Mouse (Mus musculus): ENCODE measurements around the gene Crtc3.

Crtc3 gene

DNA sequence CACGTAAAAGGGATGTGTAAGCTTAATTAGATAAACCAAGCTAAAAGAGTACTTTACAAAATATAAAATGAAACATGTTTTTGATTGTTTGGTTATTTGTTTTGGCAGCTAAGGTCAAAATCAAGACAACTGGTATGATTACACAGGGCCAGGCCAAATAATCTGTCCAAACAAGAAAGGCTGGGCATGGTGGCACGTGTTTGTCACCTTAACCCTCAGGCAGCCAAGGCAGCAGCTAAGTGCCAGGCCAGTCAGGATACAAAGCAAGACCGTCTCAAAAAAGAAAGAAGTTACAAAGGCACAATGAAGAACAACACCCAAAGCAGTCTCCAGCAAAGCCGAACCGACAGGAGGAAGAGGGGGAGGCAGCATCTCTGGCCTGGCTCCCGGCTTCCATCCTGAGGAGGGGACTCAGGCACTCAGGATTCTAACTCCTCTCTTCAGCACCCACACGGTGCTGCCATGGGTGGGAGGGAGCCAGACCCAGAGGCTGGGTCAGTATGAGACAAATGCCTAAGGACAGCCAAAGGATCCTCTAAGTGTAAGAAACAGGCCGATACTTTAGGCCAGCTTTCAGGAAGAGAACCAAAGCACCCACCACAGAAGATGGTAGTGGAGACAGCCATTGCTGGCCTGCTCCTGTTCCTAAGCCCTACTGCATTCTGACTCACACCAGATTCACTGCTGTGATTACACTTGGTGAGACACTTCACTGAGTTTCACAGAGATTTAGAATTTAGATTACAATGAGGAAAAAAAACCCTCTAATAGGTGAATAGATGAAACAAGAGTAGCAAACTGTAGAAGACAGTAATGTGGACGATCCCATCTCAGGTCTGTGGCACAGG is 51.5 kb downstream of the Crtc3 start:
- no peak for DNase-seq

DNA sequence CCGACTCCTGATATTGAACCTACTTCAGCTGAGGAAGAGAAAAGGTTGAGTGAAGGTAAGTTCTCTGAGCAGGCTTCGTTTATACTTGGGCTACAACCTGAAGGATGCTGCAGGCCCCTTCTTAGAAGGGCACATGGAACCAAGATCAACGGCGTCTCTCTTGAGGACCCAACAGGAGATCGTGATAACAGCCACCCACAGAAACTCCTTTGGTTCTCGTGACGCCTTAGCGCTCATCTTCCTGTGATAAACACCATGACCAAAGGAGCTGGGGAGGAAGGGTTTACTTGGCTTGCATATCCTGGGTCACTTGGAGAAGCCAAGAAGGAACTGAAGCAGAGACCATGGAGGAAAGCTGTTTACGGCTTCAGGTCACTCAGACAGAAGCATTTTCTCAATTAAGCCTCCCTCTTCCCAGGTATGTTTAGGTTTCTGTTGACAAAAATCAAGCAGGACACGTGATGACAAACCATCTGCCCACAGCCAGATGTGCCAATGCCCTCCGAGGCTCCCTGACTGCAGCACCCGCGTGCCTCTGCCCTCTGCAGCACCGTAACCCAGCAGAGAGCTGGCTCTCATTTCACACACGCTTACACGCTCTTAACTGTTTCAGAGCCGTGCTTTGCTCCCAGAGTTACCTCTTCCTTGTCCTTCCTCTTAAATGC is 52.3 kb downstream of the Crtc3 start:
- DNase-seq: no peak

DNA sequence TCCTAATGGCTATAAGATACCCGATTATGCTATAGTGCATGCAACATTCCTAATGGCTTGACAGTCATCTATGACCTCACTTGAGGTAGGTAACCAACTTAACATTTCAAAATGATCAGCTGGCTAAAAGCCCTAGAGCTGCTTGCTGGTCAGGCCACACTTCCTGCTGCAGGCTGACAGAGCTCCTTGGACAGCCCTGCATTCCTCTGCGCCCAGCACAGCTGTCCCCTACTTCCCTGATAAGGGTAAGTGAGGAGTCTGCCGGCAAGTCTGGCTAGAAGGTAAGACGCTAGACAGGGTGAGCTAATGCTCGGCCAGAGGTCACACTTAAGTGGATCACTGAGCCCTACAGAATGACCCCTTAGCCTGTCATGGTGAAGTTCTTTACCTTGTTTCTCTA is 52.8 kb downstream of the Crtc3 start:
- DNase-seq: no peak

DNA sequence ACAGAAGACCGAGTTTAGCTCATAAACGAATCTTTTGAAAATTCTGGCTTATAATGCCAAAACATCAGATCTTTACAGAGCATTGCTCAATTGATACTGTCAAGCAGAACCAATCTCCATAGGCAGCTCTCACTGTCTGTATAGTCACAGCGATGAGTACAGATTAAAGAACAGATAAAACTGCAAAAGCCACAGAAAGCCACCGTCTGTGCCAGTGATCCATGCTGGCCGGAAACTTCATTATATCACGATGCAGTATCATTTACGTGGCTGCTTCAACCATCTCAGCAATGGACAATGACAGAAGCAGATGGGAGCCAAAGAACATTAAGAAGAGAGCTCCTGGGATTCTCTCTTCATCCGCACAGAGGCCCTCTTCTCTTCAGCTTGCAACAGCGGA is 53.9 kb downstream of the Crtc3 start:
- DNase-seq: no peak

DNA sequence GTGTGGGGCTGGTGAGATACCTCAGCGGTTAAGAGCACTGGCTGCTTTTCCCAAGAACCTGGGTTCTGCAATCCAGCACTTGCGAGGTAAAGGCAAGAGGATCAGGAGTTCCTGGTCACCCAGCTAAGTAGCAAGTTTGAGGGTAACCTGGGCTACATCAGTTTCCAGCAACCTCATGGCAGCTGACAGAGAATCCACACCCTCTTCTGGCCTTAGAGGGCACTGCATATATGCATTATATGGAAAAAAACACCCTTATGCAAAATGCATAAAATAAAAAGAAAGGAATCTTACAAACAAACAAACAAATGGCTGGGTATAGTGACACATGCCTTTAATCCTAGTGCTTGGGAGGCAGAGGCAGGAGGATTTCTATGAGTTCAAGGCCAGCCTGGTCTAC is 55.0 kb downstream of the Crtc3 start:
- DNase-seq: no peak

DNA sequence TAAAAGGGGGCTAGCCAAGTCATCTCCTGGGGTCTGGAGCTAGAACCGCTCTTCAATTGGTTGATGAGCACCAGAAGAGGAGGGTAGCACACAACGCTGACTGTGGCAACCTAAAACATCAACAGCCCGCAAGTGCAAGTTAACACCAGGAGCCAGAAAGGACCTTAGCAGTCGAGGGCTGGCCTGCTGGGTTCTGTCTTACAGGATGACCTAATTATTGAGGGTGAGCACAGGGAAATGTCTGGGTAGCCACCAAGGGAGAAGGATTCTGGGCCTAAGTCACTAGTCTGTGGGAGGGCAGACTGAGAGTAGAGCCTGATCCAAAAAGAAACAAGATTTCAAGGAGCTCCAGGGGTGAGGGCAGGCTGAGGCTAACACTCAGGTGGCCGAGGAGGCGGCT is 56.7 kb downstream of the Crtc3 start:
- DNase-seq: no peak

DNA sequence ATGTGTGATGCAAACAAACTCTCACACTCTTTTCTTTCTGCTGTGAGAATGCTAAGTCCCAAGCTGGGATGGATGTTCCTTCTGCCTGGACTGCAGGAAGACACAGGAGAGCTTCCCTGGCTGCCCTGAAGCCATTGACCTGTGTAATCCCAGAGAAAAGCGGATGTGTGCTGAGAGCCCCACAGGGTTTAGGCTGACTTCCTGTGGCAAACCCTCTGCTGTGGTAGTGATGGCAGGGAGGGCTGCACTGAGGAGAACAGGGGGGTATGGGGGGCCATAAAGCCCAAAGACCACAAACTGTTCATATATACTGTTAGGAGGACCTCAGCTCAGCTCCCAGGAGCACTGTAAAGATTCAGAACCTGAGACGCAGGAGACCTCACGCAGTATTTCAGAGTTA is 57.3 kb downstream of the Crtc3 start:
- DNase-seq: no peak

DNA sequence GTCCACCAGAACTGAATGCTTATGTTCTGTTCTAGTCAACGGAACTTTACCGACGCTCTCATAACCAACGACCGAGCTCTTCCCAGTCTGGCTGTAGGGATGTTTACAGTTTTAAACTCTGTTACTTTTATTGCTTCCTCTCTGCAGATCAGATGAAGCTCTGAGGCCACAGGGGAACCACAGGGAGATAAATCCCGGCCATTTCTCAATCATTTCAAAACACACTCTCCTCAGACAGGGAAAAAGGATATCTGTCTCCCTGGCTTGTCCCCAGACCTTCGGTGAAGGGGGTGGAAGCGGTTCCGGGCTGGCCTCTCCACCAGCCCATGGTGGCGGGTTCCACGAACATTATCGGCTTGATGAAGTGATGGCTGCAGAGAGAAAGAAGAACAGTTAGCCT is 59.3 kb downstream of the Crtc3 start:
- peak; percentile 63 for DNase-seq

DNA sequence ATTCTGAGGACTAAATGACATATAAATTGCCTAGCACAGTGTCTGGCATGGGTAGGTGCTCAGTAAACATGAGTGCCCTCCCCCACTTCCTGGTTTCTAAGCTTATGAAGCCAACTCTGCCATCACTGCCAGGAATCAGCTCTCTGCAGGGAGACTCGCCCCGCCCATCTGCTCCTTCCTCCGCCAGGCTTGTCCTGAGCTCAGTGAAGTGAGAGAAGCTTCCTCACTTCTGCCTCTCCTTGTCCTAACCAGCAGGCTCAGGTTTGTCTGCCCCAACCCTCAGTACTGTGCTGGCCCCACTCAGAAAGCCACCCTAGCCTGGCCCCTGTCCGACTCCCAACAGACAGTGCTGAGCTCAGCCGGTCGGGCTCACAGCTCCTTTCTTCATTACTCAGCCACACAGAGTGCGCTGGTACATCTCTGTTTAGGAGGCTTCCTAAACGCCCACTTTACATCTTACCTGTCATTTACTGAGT is 59.9 kb downstream of the Crtc3 start:
- DNase-seq: peak; percentile 91

DNA sequence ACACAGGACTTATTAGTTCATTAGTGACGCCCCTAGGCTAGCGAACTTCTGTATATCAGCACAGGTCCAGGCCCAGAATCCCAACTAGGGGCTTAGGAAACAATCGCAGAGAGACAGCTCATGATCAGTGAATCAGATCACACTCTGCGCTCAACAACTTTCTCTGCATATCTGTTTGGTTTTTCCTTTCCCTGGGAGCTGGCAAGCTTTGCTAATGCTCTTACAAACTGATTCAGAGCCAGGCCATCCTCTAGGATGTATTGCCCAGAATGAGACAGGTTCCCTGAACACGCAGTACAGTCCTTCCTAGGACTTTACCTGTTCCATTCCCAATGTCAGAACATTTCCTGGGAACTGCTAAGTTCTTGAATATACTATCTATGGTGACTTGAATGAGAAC is 61.7 kb downstream of the Crtc3 start:
- no peak for DNase-seq

DNA sequence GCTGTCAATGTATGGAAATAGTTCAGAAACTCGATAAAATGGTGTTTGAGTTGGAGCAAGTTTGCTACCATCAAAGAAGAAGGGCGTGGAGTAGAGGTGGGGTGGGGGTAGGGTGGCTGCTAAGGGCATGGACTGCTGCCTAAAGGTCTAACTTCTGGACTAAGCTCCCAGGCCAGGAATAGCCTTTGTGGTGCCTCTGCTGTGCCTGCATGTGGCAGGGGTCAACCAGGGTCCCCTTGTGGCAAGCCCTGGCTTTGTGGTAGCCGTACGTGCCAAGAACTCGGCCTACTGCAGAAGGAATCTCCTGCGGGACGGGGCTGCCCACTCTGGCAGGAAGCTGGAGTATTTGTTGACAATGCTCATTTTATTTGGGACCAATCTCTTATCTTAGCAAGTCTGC is 62.8 kb downstream of the Crtc3 start:
- DNase-seq: no peak

DNA sequence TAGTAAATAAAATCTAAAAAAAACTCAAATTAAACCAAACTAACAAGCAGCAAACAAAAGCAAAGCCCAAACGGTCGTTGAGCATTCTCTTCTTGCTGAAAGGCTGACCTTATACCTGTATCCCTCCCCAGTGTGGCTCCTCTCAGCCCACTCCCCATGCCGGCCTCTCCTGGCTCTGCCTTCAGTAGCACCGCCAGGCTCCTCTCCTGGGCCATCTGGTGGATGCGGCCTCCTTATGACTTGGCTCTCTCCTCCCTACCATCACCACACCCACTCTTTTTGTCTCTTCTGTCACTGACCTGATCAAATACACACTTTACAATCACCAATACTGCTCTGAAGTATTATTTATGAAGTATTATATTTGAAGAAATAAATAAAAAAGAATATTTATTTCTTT is 65.4 kb downstream of the Crtc3 start:
- no peak for DNase-seq

DNA sequence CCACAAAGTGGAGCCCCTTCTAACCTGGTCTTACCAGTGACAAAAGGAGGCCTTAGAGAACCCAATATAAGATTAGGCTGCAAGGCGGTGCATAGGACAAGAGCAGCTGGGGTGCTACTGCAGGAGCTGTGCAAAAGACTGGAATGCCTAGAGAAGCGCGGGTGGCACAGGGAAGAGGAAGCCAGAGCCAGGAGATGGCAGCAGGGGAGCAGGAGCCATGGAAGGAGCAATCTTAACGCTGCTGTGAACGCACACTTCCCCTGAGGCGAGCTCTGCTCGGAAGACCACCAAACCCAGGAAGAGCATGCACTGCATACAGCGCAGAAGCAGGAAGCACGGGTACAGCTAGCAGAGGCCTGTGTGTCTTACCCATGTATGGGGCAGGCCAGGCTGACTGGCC is 72.6 kb downstream of the Crtc3 start:
- DNase-seq: no peak

DNA sequence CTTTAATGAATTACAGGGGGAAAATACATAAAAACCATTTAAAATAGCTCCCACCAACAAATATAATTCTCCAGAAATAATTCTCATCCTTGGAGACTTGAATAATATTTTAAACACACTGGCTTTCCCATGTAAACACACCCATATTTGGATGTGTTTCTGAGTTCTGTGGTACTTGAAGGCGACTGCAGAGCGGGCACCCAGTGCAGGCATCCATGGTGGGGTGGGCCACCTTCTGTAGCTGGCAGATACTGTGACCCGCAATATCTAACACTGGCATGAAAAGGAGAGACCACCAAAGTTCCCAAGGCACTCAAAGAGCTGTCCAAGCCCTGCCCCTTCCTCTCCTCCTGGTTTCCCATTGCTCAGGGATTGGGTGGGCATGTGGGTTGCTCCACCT is 74.6 kb downstream of the Crtc3 start:
- no peak for DNase-seq

DNA sequence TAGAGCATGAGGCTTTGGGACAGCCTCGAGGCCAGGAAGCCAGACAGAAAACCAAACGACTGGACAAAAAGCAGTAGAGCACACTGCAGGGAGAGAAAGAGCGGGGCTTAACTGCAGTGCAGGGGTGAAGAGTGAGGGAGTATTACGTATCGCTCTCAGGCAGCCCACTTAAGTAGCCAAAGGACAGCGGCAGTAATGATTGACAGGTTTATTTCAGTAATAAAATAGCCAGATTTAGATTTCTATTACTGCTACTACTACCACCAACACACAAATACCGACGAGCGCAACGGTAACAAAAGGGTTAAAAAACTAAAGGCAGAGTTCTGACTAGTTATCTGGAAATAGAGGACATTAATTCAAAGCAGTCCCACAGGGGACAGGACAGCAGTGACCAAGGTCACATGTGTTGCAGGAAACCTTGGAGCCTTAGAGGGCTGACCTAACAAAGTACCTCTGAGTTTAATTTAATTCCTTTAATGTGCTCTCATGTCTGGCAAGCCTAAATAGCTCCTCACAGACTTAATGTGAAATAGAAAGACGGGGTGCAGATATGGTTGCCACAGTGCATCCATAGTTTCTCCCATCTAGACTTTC is 76.4 kb downstream of the Crtc3 start:
- DNase-seq: no peak

DNA sequence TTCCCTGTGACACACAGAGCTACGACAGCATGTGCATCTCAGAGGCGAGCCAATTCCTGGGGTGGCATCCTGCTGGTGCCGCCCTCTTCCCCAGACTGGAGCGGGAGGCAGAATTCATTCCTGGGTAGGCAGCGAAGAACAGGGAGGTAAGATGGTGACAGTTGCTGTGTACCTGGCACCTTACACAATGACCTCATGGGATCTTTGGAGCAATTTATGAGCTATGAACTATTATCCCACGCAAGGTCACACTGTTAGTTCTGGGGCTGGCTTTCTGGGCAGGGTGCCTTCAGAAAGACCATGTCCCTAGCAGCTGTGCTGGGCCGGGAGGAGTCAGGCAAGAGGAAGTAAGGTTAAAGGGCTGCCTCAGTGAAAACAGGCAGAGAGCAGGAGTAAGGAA is 77.0 kb downstream of the Crtc3 start:
- DNase-seq: no peak

DNA sequence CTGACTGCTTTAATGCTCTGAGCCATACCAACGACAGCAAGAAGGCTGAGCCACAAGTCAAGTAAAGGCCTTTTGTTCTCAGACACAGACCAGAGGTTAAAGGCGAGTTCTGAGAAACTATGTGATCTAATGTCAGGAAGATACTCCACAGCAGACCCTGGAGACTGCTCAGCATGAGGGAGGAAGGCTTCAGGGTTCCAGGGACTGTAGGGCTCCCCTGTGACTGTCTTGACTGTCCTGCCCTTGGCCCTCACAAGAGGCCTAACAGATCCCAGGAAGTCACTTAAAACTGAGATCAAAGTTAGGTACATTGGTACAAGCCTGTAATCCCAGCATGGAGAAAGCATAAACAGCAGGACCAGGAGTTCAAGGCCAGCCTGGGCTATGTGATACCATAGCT is 81.2 kb downstream of the Crtc3 start:
- no peak for DNase-seq

DNA sequence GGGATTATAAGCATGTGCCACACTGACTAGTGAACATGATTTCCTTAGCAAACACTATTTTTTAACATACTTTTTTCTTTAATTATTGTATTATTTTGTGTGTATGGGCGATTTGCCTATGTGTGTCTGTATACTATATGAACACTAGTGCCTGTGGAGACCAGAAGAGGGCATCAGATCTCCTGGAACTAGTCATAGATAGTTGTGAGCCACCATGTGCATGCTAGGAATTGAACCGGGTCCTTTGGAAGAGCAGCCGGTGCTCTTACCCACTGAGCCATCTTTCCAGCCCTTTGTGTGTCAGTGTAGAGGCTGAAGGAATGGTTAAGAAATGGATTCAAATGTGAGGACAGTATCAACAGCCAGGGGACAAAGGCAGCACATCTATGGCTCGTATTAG is 82.2 kb downstream of the Crtc3 start:
- DNase-seq: no peak

DNA sequence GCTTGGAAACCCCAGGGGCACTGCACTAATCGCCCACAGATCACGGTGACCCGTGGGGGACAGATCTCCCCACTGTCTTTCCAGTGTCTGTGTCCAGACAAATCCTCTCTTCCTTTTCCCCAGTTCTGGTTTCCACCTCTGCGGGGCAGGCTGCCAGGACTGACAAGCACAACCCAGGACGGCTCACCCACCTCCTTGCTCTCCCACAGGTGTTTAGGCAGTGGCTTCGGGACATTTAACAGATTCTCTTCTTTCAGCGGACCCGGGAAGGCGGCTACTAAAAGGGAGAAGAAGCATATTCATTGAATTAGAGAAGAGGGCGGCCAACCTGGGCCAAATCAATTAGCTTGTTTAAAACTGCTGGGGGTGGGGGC is 83.1 kb downstream of the Crtc3 start:
- DNase-seq: no peak

DNA sequence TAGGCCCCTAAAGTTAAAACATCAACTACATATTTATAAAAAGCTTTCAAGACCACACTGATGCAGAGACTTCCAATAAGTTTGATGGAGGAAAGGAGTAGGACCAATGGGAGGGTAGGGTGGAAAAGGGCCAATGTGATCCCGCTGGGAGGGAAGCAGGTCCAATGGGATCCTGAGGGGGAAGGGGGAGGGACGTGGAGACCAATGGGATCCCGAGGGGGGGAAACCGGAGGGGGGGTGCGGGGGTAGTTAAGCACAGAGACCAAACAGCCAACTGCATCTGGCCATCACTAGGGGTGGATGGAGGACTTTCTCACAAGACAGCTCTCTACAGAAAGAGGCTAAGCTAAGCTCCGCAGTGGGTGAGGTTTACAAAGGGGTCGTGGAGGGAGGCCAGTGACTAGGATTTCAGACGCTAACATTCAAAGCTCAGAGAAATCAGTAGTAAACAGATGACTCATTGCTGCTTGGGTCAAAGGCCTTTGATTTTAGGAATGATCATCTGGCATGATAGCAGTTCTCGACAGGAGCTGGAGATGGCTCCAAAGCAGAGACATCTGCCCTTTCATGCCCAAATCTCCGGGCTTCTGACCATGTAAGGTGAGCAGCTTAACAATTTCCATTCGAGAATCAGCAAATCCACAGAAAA is 83.6 kb downstream of the Crtc3 start:
- peak; percentile 55 for DNase-seq

DNA sequence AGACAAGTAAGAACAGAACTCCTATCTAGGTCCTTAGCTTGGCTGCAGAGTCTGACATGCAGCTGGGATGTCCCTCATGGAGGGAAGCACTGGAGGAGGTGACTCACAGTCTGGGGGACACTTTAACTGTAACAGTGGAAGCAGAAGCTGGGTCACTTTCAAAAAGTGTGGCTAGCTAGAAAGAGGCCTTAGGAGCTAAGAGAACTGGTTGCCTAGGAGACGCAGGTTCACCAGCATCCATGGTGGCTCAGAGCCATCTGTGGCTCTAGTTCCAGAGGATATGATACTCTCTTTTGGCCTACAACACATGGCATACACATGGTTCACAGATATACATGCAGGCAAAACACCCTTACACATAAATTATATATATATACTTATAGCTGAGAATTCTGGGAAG is 86.1 kb downstream of the Crtc3 start:
- DNase-seq: no peak

DNA sequence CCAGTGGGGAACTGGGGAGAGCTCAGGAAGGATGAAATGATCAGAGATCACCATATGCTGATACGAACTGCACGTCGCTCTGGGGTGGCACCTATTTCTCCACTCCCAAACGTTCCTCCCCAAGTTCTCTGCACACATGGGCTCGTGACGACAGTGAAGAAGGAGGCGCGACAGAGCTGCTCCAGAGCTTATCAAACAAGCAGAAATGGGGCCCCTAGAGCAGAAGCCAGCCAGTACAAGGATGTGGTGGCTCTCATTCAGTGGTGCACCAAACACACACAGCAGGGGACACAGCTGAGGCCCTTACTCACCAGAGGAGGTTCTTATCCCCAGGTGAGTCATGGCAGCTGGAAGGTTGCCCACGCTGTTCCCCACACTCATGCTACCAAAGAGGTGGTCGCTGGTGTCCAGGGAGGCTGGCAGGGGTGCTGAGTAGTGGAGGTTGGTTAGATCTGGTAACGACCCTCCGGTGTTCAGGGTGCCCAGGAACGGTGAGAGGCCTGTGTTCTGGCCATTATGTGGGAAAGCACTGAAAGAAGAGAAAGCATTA is 90.2 kb downstream of the Crtc3 start:
- no peak for DNase-seq

DNA sequence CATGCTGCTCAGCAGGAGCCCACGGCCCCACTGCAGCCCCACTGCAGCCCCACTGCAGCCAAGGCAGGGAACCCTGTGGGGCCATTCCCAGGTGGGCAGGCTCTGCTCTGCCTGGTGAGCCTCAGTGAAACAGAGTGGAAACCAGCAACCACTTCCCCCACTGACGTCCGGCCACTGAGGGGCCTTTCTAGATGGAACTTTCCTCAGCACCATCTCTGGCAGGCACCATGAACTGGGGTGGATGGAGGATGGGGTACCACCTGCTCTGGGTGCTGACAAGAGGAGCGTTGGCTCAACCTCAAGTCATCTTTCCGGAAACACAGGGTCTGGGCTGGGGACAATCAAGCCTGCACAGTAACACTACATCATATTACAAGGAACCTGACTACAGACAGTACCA is 90.8 kb downstream of the Crtc3 start:
- DNase-seq: no peak
